Mouse (Mus musculus) heart, postnatal 0 days (tissue): ENCODE results near the gene Rimklb. TPM values are rescaled to one million over a fixed set of nuclear protein-coding genes. Genes with fewer than 3 reads are reported as not detected.

Experiments
- ATAC-seq: fragments of 200-750 bp; cut with Nextera tagmentation; 2 replicates; pipeline ENCODE4 v1.8.0; 2017; ENCODE audit warnings: low read depth, moderate number of reproducible peaks, moderate library complexity; ENCODE audit not compliant: insufficient read depth
- DNase-seq: peaks from one replicate; pipeline ENCODE4 v3.0.0-alpha.2; 2016; ENCODE audit warnings: low spot score
- H3K27ac ChIP-seq: fragments of 300-500 bp; sonication (generic); 2 replicates; pipeline ENCODE4 v1.5.1; 2014; ENCODE audit warnings: low read depth, mild to moderate bottlenecking
- H3K27me3 ChIP-seq: fragments of 300-500 bp; sonication (generic); 2 replicates; pipeline ENCODE4 v1.6.1; 2014; ENCODE audit warnings: low read length, mixed read lengths; ENCODE audit not compliant: control insufficient read depth, insufficient read depth
- H3K36me3 ChIP-seq: fragments of 300-500 bp; sonication (generic); replicated peaks from 2 replicates; pipeline ENCODE4 v1.6.1; 2014; ENCODE audit warnings: low read length, mixed read lengths; ENCODE audit not compliant: control insufficient read depth, insufficient read depth
- H3K4me1 ChIP-seq: fragments of 300-500 bp; sonication (generic); 2 replicates; pipeline ENCODE4 v1.6.1; 2014; ENCODE audit warnings: antibody characterized with exemption; ENCODE audit not compliant: control insufficient read depth, insufficient read depth
- H3K4me2 ChIP-seq: fragments of 300-500 bp; sonication (generic); 2 replicates; pipeline ENCODE4 v1.6.1; 2014; ENCODE audit warnings: low read depth, mild to moderate bottlenecking, low read length, moderate library complexity
- H3K4me3 ChIP-seq: fragments of 300-500 bp; sonication (generic); 2 replicates; pipeline ENCODE4 v1.5.1; 2014; ENCODE audit warnings: low read depth, low read length
- H3K9ac ChIP-seq: fragments of 300-500 bp; sonication (generic); replicated peaks from 2 replicates; pipeline ENCODE4 v1.6.1; 2014; ENCODE audit warnings: low read depth, low read length, mixed read lengths
- H3K9me3 ChIP-seq: fragments of 300-500 bp; sonication (generic); replicated peaks from 2 replicates; pipeline ENCODE4 v1.6.1; 2016; ENCODE audit warnings: low read length; ENCODE audit not compliant: control insufficient read depth
- CTCF ChIP-seq: IDR thresholded peaks from 2 replicates; pipeline ENCODE4 v1.5.1; 2016; ENCODE audit warnings: antibody characterized with exemption, control low read depth, low read depth
- EP300 ChIP-seq: IDR thresholded peaks from 2 replicates; pipeline ENCODE4 v1.6.1; 2016; ENCODE audit warnings: antibody characterized with exemption, low read depth
- WGBS: fragments of 180-500 bp; shearing (Covaris S2); extraction: QIAGEN DNeasy Blood & Tissue Kit; methylation state at CpG from one replicate; pipeline ENCODE4 v1.1.7; 2014; 5-methylcytosine and 5-hydroxymethylcytosine counted together
- polyA plus RNA-seq: library from polyadenylated mRNA; unstranded; fragments of >200 nt; fragmentation: Nextera tagmentation; extraction: Ambion mirVana; gene quantifications from 2 replicates; pipeline ENCODE4 v1.2.1, GENCODE M21; 2015
- total RNA-seq: library from RNA; depleted of rRNA; stranded (reverse); fragments of >200 nt; gene quantifications from 2 replicates; pipeline ENCODE4 v1.2.3, GENCODE M21; 2014; ENCODE audit warnings: low replicate concordance; rRNA removed

The Rimklb gene
- total and polyA plus RNA-seq, 2 experiments from 2014 or later, result 0.79 TPM; not detected in 1

GRCm38 (mm10) chr6:122411281-122411680, 87.3 kb downstream of the Rimklb start:
- no peaks in the 10 kb centered on the region for H3K9me3 ChIP-seq
- H3K9ac ChIP-seq, result no peak overlapping the region
- 81% methylated on average over 8 of the region's 8 CpGs for WGBS
- H3K27me3 ChIP-seq, result no peaks in the 10 kb centered on the region
- H3K4me3 ChIP-seq, result no peak overlapping the region
- no peaks in the 10 kb centered on the region for H3K36me3 ChIP-seq
- DNase-seq, result no peak
- TF ChIP-seq EP300 (no peak), CTCF (no peak)
- no peak overlapping the region for H3K27ac ChIP-seq
- no peak overlapping the region for H3K4me2 ChIP-seq
- H3K4me1 ChIP-seq, result no peaks in the 10 kb centered on the region
- no peak for ATAC-seq

- H3K4me3 ChIP-seq, result no peak overlapping the region
These were observed 96.3 kb downstream of the Rimklb start for GRCm38 (mm10) chr6:122402240-122402639.

GRCm38 (mm10) chr6:122400263-122400662, 98.3 kb downstream of the Rimklb start:
- DNase-seq (no peak), ATAC-seq (no peak)
- WGBS, result 75% methylated on average over 9 of the region's 9 CpGs
- no peak overlapping the region for H3K4me3 ChIP-seq
- H3K27ac ChIP-seq, result no peak overlapping the region
- H3K4me1 ChIP-seq, result no peaks in the 10 kb centered on the region
- H3K27me3 ChIP-seq, result no peaks in the 10 kb centered on the region
- H3K4me2 ChIP-seq, result no peak overlapping the region
- H3K9me3 ChIP-seq, result no peaks in the 10 kb centered on the region
- H3K36me3 ChIP-seq, result no peaks in the 10 kb centered on the region
- no peak for TF ChIP-seq EP300
- TF ChIP-seq CTCF, result no peak
- no peak overlapping the region for H3K9ac ChIP-seq

More at GRCm38 (mm10) chr6:122402240-122402639, 96.3 kb downstream of the Rimklb start:
- TF ChIP-seq EP300 (no peak), CTCF (peak; percentile 63)
- Histone ChIP-seq H3K36me3 (no peaks in the 10 kb centered on the region), H3K4me2 (no peak overlapping the region), H3K27ac (no peak overlapping the region), H3K4me1 (no peaks in the 10 kb centered on the region), H3K9me3 (no peaks in the 10 kb centered on the region), H3K9ac (no peak overlapping the region), H3K27me3 (no peaks in the 10 kb centered on the region)
- WGBS, result 10% methylated on average over 3 of the region's 3 CpGs
- ATAC-seq (no peak), DNase-seq (peak; percentile 36)

Other genes with a start within 250 kb of the Rimklb start
- gene Klrg1, start 215.9 kb downstream of the Rimklb start, total RNA-seq, result not detected in 2 replicates
- gene Klrg1, start 215.9 kb downstream of the Rimklb start, polyA plus RNA-seq, result not detected in 2 replicates
- gene M6pr, start 190.0 kb downstream of the Rimklb start, total RNA-seq, result 55.9 and 58.4 TPM in 2 replicates
- gene M6pr, start 190.0 kb downstream of the Rimklb start, polyA plus RNA-seq, result 52.2 and 52.9 TPM in 2 replicates
- gene Phc1, start 158.2 kb downstream of the Rimklb start, total RNA-seq, result 19.6 TPM in 2 replicates
- gene Phc1, start 158.2 kb downstream of the Rimklb start, polyA plus RNA-seq, result 4.3 and 4.6 TPM in 2 replicates
- gene Mfap5, start 7.1 kb upstream of the Rimklb start, total RNA-seq, result 31.3 and 39.4 TPM in 2 replicates
- gene Mfap5, start 7.1 kb upstream of the Rimklb start, polyA plus RNA-seq, result 61.1 and 73.5 TPM in 2 replicates
- not detected in 2 replicates for gene Aicda, start 55.0 kb upstream of the Rimklb start, total RNA-seq
- gene Aicda, start 55.0 kb upstream of the Rimklb start, polyA plus RNA-seq, result not detected in 2 replicates
- gene Apobec1, start 103.7 kb upstream of the Rimklb start, total RNA-seq, result 21.0 and 30.9 TPM in 2 replicates
- 3.9 and 4.2 TPM in 2 replicates for gene Apobec1, start 103.7 kb upstream of the Rimklb start, polyA plus RNA-seq
- 0.15 TPM in 1 of 2 replicates, not detected in the other for gene Gdf3, start 111.3 kb upstream of the Rimklb start, total RNA-seq
- 0.05 and 0.26 TPM in 2 replicates for gene Gdf3, start 111.3 kb upstream of the Rimklb start, polyA plus RNA-seq
- not detected in 2 replicates for gene Dppa3, start 127.6 kb upstream of the Rimklb start, total RNA-seq
- 0.18 and 0.41 TPM in 2 replicates for gene Dppa3, start 127.6 kb upstream of the Rimklb start, polyA plus RNA-seq
- 0.73 and 1.3 TPM in 2 replicates for gene Nanog, start 208.7 kb upstream of the Rimklb start, total RNA-seq
- 0.47 and 0.61 TPM in 2 replicates for gene Nanog, start 208.7 kb upstream of the Rimklb start, polyA plus RNA-seq